Mouse (Mus musculus) thymus, postnatal 14 days (tissue): ENCODE data around the gene Elp5.
"Not testable (repeated sequence)": the region's sequence is repeated elsewhere in the genome, so short reads cannot be mapped to it uniquely, and the experiment has no call there.

Experiments
- DNase-seq: peaks from one replicate; pipeline ENCODE4 v3.0.0; 2021

Gene Elp5

GRCm38 (mm10) chr11:69932254-69932653 is 50.1 kb downstream of the Elp5 start:
- DNase-seq: peak; percentile 51

DNA sequence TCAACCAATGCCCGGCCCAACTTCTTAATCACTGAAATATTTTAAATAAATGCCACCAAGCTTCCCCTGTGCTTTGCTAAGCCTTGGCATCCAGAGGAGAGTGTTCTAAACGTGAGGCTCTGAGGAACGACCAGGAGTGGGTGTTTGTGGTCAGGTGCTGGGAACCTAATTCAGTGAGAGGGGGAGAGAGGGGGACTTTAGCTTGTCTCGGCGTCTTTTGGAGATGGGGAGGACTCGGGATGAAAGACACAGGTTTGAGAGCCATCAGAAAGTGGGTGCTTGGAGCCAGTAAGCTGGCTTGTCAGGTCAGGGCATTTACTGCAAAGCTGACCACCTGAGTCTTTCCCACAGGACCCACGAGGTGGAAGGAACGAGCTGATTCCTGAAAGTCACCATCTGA is 50.5 kb downstream of the Elp5 start:
- DNase-seq: no peak

- peak; percentile 39 for DNase-seq
Observed at GRCm38 (mm10) chr11:69930967-69931537, 51.3 kb downstream of the Elp5 start.

DNA sequence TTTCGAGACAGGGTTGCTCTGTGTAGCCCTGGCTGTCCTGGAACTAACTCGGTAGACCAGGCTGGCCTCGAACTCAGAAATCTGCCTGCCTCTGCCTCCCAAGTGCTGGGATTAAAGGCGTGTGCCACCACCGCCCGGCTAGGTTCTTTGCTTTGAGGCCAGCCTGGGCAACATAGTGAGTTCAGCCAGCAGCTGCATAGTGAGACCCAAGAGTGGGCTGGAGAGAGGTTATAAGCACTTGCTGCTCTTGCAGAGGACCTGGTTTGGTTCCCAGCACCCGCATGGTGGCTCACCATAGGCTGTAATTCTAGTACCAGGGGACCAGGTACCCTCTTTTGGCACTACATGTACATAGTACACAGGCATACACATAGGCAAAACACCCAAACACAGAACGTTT is 52.1 kb downstream of the Elp5 start:
- not testable (repeated sequence) for DNase-seq

DNA sequence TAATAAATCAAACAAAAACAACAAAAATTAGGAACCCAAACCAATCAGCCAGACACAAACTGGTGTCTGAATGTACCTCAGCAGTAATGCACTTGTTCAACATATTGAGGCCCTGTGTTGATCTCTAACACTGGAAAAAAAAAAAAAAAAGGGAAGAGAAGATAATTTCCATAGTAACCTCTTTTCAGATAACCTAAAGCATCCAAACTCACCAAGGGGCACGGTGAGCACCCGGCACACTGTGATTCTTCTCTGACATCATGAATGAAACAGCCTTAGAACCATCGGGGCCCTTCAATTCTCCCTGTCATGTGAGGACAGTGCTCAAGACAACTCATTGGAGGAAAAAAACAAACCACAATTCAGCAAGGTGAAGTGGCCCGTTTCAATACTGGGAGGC is 52.6 kb downstream of the Elp5 start:
- DNase-seq: no peak

DNA sequence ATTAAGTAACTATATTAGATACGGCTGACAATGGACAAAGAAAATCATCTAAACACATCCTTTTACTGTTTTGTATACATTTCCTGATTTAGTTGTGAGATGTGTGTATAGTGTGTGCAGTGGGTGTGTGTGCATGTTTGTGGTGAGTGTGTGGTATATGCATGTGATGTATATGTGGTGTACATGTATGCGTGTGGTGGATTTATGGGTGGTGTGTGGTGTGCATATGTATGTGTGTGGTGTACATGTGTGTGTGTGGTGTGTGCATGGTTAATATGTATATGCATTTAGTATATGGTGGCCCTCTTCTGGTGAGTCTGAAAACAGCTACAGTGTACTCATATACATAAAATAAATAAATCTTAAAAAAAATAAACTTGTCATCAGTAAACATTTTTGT is 54.8 kb downstream of the Elp5 start:
- no peak for DNase-seq

- no peak for DNase-seq
Observed at GRCm38 (mm10) chr11:69922796-69923195, 59.5 kb downstream of the Elp5 start.

DNA sequence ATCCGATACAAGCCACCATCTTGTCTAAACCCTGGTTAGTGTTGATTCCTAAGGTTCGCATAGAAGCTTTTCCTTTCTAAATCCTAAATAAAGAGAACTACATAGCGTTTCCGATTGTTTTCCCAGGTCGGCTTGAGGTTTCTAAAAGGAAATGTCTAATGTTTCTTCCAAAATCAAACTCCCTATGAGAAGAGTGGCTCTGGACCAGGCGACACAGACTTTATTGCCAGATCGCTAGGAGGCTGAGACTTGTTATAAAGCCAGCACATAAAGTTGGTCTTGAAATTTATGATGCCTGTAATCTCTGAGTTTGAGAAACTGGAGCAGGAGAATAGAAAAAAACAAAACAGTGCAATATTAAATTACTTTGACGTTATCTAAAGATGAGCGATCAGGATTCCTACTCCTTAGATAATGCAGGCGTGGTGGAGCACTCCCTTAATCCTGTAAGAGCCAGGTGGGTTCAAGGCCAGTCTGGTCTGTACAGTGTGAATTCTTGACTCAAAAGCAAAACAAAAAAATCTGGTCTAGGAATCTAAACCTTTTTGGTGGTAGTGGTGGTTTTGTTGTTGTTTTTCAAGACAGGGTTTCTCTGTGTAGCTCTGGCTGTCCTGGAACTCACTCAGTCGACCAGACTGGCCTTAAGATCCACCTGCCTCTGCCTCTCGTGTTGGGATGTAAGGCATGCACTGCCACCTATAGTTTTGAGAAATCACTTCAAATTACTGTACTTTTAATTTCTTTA is 60.1 kb downstream of the Elp5 start:
- DNase-seq: no peak

DNA sequence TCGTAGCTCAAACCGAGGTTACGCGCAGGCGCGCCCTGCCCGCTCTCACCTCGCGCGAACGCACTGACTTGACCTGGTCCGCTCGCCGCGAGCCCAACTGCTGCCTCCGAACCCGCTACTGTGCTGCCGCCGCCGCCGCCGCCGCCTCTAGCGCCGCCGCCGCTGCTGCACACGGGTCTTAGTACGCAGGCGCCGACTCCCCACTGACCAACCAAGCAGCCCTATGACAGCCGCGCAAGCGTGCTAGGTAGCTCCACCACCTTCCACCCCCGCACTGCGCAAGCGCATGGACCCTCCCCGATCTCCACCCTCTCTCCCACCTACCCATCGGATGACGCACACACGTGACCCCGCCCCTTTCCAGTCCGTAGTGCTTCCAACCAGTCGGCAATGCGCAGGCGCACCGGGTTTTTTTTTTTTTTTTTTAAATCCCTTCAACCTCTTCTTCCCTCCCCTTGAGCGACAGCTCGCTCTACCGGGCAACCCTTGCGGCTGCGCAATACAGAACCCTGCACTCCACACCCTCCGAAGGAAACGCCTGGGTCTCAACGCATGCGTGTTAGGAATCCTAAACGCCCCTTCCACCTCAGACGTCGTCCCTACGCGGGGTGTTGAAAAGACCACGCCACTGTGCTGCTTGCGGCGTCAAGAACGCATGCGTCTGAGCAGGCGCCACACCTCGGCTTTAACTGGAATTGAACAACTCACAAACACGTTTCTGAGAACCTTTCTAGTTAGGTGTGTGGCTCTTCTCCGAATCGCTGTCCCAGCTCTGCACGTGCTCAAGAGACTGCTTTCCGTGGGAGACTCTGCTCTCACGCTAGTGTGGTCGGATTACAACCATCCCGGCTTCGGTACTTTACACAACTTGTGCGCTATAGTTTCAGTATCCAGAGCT is 61.0 kb downstream of the Elp5 start, which contains the start of gene Eif5a:
Gene Eif5a (minus strand): TSS at position 845 of the 898 bp plus-strand sequence.
- peak; percentile 100 for DNase-seq

DNA sequence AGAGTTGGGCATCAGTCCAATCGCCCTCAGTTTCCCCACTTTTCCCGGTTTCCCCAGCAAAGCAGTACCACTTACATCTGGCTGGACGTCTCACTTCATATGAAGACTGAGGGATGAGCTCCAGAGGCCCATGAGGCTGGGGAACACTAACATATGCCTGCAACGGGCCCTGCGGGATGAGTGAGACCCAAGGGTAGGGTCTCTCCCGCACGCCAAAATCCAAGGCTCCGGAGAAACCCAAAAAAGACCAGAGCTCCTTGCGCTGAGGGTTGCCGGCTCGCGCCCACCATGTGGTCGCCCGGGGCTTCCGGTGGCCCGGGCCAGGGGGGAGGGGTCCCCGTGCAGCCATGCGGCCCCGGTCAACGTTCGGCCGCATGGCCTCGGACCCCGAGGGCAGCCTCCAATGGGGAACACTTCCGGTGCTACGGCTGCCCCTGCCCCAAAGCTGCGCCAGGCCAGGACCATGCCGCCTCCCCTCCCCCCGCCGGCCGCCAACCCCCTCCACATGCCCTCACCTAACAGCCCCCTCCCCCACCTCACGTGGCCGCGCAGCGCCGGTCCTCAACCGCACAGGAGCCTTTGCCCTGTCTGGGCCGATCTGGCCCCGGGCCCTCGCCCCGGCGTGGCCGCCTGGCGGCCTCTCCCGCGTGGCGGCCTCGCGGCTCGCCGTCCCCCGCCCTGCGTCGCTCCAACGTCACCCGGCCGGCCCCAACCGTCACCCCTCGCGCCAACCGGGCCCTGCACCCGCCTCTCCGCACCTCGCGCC is 61.9 kb downstream of the Elp5 start:
- no peak for DNase-seq

DNA sequence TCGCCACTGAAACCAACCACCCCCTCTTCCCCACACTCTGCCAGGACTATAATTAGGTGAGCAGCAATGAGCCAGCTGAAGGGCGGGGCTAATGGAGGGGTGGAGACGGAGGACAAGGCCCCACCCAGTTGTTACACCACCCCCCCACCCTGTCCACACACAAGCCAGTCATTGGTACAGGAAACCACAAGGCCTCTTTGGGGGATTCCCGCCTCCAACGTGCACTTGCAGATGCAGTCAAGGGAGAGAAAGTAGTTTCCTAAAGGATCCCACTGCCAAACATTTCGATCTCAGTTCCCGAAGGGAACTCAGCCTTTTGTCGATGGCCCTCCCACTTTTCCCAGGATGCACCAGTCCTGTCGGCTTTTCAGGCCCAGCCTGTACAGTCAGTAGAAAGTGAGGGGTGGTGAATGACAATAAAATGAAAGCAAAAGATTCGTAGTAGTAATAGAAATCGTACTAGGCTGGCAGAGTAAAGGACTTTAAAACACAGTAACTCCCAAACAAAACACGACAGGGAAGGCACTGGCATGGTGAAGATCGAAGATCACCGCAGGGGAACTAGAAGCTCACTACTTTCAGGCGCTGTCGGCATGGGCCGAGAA is 62.6 kb downstream of the Elp5 start:
- peak; percentile 68 for DNase-seq

DNA sequence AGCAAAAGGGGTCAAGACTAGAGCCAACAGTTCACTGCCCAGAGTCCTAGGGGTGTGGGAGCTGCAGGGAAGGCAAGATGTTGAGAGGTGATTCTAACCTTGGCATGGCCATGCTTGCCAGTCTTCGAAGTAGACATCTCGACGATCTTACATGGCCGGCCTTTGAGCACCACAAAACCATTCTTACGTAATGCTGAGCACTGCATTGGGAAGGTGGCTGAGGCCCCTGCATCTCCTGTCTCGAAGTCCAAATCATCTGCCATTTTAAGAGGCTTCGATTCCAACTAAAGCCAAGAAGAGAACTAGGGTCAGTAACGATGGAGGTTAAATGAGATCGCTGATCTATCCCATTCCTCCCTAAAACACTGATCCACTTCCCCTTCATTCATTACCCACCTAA is 63.3 kb downstream of the Elp5 start:
- DNase-seq: no peak
